8 mouse cellular contexts compared by ENCODE assay signal in the genomic region with DNA sequence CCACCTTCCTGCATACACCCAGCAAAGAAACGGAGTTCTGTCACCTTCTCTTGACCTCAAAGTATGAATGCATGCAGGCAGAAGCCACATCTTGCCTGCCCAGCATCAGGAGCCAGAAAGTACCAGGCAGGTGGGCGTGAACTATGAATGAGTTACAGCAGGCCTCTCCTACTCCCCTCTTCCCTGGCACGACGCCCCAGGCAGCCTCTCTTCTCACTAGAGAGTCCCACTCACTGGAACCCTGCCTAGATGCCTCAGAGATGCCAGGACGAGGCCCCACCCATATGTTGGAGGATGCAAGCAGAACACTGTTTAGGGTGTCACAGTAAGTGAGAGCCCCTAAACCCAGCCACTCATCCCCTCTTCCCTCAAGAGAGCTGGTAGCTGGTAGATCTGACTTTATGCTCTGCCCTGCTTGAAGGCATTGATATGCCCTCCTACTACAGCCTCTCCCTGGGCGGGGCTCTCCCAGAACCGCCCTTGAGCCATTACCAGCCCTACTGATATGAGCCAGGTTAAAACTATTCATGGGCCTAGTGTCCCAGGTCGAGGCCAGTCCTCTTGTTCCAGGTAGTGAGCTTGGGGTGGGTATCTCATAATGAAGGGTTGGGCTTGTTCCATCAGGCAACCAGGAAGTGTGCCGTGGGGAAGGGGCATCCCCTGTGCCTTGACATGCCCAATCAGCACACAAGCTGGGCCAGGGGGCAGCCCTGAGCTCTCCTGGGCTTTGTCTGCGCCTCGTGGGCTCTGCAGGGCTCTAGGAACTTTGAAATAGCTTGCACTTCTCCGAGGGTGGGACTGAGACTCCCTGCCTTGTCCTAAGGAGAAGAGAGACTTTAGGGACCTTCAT. TPM values are rescaled to one million over a fixed set of nuclear protein-coding genes. Genes with fewer than 3 reads are reported as not detected.
A peak's percentile ranks its signal among the peaks of the same experiment; 100 is the strongest.
DNase-seq lines count a peak whose midpoint lies in the region; ATAC-seq and TF ChIP-seq lines count a peak whose summit lies in the region.

No protein-coding gene starts in this region.

- TF ChIP-seq CTCF in hindbrain, postnatal 0 days (IDR thresholded peaks at IDR 0.05; ENCODE audit: low read depth) = no peak

- no peak overlapping the region for H3K4me2 ChIP-seq in hindbrain, postnatal 0 days (ENCODE audit: low read depth, low read length)
- no peak overlapping the region for H3K4me2 ChIP-seq in hindbrain, embryonic 13.5 days
- H3K4me2 ChIP-seq in intestine, embryonic 15.5 days (replicated peaks) = no peak overlapping the region

- H3K27ac ChIP-seq in hindbrain, postnatal 0 days = no peak overlapping the region
- no peak overlapping the region for H3K27ac ChIP-seq in hindbrain, embryonic 13.5 days
- no peak overlapping the region for H3K27ac ChIP-seq in intestine, embryonic 15.5 days

- 71% methylated on average over 12 of the region's 12 CpGs for WGBS in hindbrain, postnatal 0 days
- 84% methylated on average over 12 of the region's 12 CpGs for WGBS in hindbrain, embryonic 13.5 days
- WGBS in intestine, embryonic 15.5 days = 71% methylated on average over 12 of the region's 12 CpGs

- 0 out of 2 replicates have a peak, but pooled peaks have one; percentile 34 for ATAC-seq in hindbrain, postnatal 0 days
- no peak for ATAC-seq in hindbrain, embryonic 13.5 days (ENCODE audit: low FRiP score)
- ATAC-seq in intestine, embryonic 15.5 days = peak; percentile 75

- intact Hi-C loops in left cerebral cortex, postnatal 36 days (cut with DNase I) = no loop called here

- H3K27me3 ChIP-seq in hindbrain, postnatal 0 days (ENCODE audit: insufficient read depth, low read length) = no peaks in the 10 kb centered on the region
- H3K27me3 ChIP-seq in hindbrain, embryonic 13.5 days = no peaks in the 10 kb centered on the region
- H3K27me3 ChIP-seq in intestine, embryonic 15.5 days (replicated peaks) = no peaks in the 10 kb centered on the region

- H3K9me3 ChIP-seq in hindbrain, postnatal 0 days (ENCODE audit: low read length) = no peaks in the 10 kb centered on the region
- no peaks in the 10 kb centered on the region for H3K9me3 ChIP-seq in hindbrain, embryonic 13.5 days
- no peaks in the 10 kb centered on the region for H3K9me3 ChIP-seq in intestine, embryonic 15.5 days

- H3K4me3 ChIP-seq in hindbrain, postnatal 0 days (ENCODE audit: low read length) = no peak overlapping the region
- no peak overlapping the region for H3K4me3 ChIP-seq in hindbrain, embryonic 13.5 days
- H3K4me3 ChIP-seq in intestine, embryonic 15.5 days (replicated peaks) = no peak overlapping the region

- no peak overlapping the region for H3K9ac ChIP-seq in hindbrain, postnatal 0 days (replicated peaks; ENCODE audit: low read length)
- H3K9ac ChIP-seq in hindbrain, embryonic 13.5 days = no peak overlapping the region
- no peak overlapping the region for H3K9ac ChIP-seq in intestine, embryonic 15.5 days

- DNase-seq in hindbrain, postnatal 0 days (ENCODE audit: low spot score) = peak; percentile 63
- peak; percentile 84 for DNase-seq in c-Kit-positive CD71-positive TER-119-positive erythroid progenitor cells, embryonic 14.5 days (ENCODE audit: low spot score)
- DNase-seq in left cerebral cortex, postnatal 36 days (ENCODE audit: low spot score in 2 of 2) = peak; percentile 90 to 94
- peak; percentile 47 for DNase-seq in ovary, postnatal 36 days (ENCODE audit: low spot score)
- DNase-seq in adrenal gland, adult 2 months = no peak
- no peak for DNase-seq in thymus, postnatal 14 days

- no peaks in the 10 kb centered on the region; the same call in 1 of the 2 replicates for H3K4me1 ChIP-seq in hindbrain, postnatal 0 days (ENCODE audit: insufficient read depth, low read length)
- H3K4me1 ChIP-seq in hindbrain, embryonic 13.5 days (replicated peaks) = peaks cover 27% of the 10 kb centered on the region
- peaks cover 16% of the 10 kb centered on the region for H3K4me1 ChIP-seq in intestine, embryonic 15.5 days (replicated peaks)

- H3K36me3 ChIP-seq in hindbrain, postnatal 0 days (ENCODE audit: insufficient read depth, low read length) = no peaks in the 10 kb centered on the region; the same call in 1 of the 2 replicates
- peaks cover 54% of the 10 kb centered on the region for H3K36me3 ChIP-seq in hindbrain, embryonic 13.5 days
- 0 out of 2 replicates have a peak, but pooled peaks cover 2% of the 10 kb centered on the region for H3K36me3 ChIP-seq in intestine, embryonic 15.5 days

RNA-seq across cellular contexts. Expression of a gene that starts 27.4 kb away (rescaled TPM):
- total RNA-seq in hindbrain, postnatal 0 days (2014; rRNA removed) = 107 and 112 TPM in 2 replicates
- 16.9 and 19.0 TPM in 2 replicates for polyA plus RNA-seq in hindbrain, postnatal 0 days (2015; fragmentation: Nextera tagmentation; extraction: Ambion mirVana)
- polyA plus RNA-seq in hindbrain, embryonic 13.5 days (2015; fragmentation: Nextera tagmentation; extraction: Ambion mirVana) = 9.3 and 10.0 TPM in 2 replicates
- polyA plus RNA-seq in intestine, embryonic 15.5 days (2015; fragmentation: Nextera tagmentation; extraction: Ambion mirVana) = 10.6 TPM in 2 replicates
- total RNA-seq in left cerebral cortex, postnatal 36 days (2021) = 10 to 100 TPM; 56.1 to 58.6 TPM
- 100 to 1,000 TPM in 1 of 2 experiments, 10 to 100 TPM in 1; 75.1 to 135 TPM for total RNA-seq in adrenal gland, adult 2 months (2021)
- polyA plus RNA-seq in adrenal gland, adult 2 months (2012; rRNA removed) = 153 and 231 TPM in 2 replicates

Comparison
In these comparisons a context has a peak if more than half of its experiments do, and no peak if none do; other contexts are left out.
1. DNase-seq: peak in hindbrain, postnatal 0 days (single experiment), c-Kit-positive CD71-positive TER-119-positive erythroid progenitor cells, embryonic 14.5 days (single experiment), left cerebral cortex, postnatal 36 days (2 of 2) and ovary, postnatal 36 days (single experiment); none in adrenal gland, adult 2 months (single experiment) and thymus, postnatal 14 days (single experiment).